Mouse (Mus musculus): ENCODE data around the gene Grk1. TPM values are rescaled to one million over a fixed set of nuclear protein-coding genes. Genes with fewer than 3 reads are reported as not detected.
A peak's percentile ranks its signal among the peaks of the same experiment; 100 is the strongest.

Gene Grk1
- polyA plus RNA-seq (2015; fragmentation: Nextera tagmentation; extraction: Ambion mirVana), result 0.01 TPM in 1 of 2 replicates, not detected in the other

GRCm38 (mm10) chr8:13404666-13405131 lies at the start of gene Grk1:
Gene Grk1, plus strand, starts transcription at chr8:13405081.
- no peak for TF ChIP-seq CTCF (IDR thresholded peaks at IDR 0.05; ENCODE audit: low read depth)
- no peak within 1 kb of the TSS for H3K4me3 ChIP-seq (replicated peaks; ENCODE audit: low read depth, low read length)
- 84% methylated on average over 5 of the region's 5 CpGs for WGBS
- no peaks in the 10 kb centered on the region for H3K9me3 ChIP-seq (replicated peaks; ENCODE audit: low read length)
- no peaks in the 10 kb centered on the region for H3K4me1 ChIP-seq (replicated peaks; ENCODE audit: insufficient read depth, low read length)
- no peaks in the 10 kb centered on the region for H3K36me3 ChIP-seq (ENCODE audit: insufficient read depth, low read length)
- H3K9ac ChIP-seq (ENCODE audit: low read depth, low read length), result no peak within 1 kb of the TSS
- no peak within 1 kb of the TSS for H3K27ac ChIP-seq
- no peak within 1 kb of the TSS for H3K4me2 ChIP-seq (ENCODE audit: low read length)
- ATAC-seq (replicated peaks; ENCODE audit: low FRiP score, low read depth), result no peak
- no peaks in the 10 kb centered on the region for H3K27me3 ChIP-seq (ENCODE audit: insufficient read depth, low read length)
- no peak for DNase-seq (ENCODE audit: low spot score)

DNA sequence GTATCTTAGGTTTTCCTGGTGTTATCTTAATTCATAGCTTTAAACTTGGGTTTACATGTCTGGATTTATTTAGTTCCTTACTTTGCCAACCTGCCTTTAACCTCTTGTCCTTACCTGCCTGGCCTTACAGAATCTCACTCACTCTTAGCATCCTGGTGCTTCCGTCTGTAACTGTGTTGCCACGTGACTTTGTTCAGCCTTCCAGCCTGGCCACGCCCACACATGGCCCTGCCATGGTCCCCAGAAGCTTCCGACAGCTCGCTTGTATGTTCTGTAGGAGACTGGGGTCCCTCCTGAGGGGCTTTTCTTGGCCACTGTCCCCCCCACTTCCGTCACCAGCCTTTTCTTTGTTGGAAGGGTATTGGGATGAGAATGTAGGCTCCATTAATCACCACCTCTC lies 48.7 kb upstream of the Grk1 start:
- Histone ChIP-seq H3K36me3 (ENCODE audit: insufficient read depth, low read length) (peaks cover 66% of the 10 kb centered on the region), H3K27ac (no peak overlapping the region), H3K27me3 (ENCODE audit: insufficient read depth, low read length) (no peaks in the 10 kb centered on the region), H3K9me3 (replicated peaks; ENCODE audit: low read length) (no peaks in the 10 kb centered on the region), H3K4me1 (replicated peaks; ENCODE audit: insufficient read depth, low read length) (no peaks in the 10 kb centered on the region), H3K9ac (ENCODE audit: low read depth, low read length) (no peak overlapping the region), H3K4me2 (ENCODE audit: low read length) (no peak overlapping the region), H3K4me3 (replicated peaks; ENCODE audit: low read depth, low read length) (no peak overlapping the region)
- no peak for TF ChIP-seq CTCF (IDR thresholded peaks at IDR 0.05; ENCODE audit: low read depth)
- ATAC-seq (replicated peaks; ENCODE audit: low FRiP score, low read depth), result no peak
- DNase-seq (ENCODE audit: low spot score), result no peak
- WGBS, result 74% methylated on average over 6 of the region's 6 CpGs

GRCm38 (mm10) chr8:13356681-13357080 lies 48.2 kb upstream of the Grk1 start:
- H3K9me3 ChIP-seq (replicated peaks; ENCODE audit: low read length), result no peaks in the 10 kb centered on the region
- ATAC-seq (replicated peaks; ENCODE audit: low FRiP score, low read depth) (no peak), DNase-seq (ENCODE audit: low spot score) (no peak)
- no peak for TF ChIP-seq CTCF (IDR thresholded peaks at IDR 0.05; ENCODE audit: low read depth)
- H3K4me1 ChIP-seq (replicated peaks; ENCODE audit: insufficient read depth, low read length), result no peaks in the 10 kb centered on the region
- H3K4me2 ChIP-seq (ENCODE audit: low read length), result no peak overlapping the region
- WGBS, result 64% methylated on average over 10 of the region's 10 CpGs
- H3K36me3 ChIP-seq (ENCODE audit: insufficient read depth, low read length), result peaks cover 67% of the 10 kb centered on the region
- no peak overlapping the region for H3K4me3 ChIP-seq (replicated peaks; ENCODE audit: low read depth, low read length)
- no peak overlapping the region for H3K27ac ChIP-seq
- no peak overlapping the region for H3K9ac ChIP-seq (ENCODE audit: low read depth, low read length)
- H3K27me3 ChIP-seq (ENCODE audit: insufficient read depth, low read length), result no peaks in the 10 kb centered on the region

DNA sequence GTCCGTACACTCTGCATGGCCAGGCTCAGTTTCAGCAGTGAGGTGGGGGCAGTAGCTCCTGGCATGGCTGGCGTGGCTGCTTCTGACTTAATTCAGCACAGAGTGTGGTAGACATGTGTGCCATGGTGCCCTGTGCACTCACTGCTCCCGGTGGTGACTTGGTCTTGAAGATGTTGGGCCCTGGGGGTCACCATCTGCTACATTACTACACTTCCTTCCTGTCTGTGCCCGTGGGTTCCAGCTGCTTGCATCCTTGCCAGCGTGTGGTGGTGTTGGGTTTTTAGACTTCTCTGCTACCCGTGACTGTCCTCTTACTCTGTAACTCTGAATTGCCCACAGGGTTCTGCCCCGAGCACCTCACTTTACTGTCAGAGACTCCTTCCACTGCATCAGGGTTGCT lies 44.7 kb upstream of the Grk1 start:
- Histone ChIP-seq H3K36me3 (ENCODE audit: insufficient read depth, low read length) (peaks cover 73% of the 10 kb centered on the region), H3K9me3 (replicated peaks; ENCODE audit: low read length) (no peaks in the 10 kb centered on the region), H3K9ac (ENCODE audit: low read depth, low read length) (no peak overlapping the region), H3K4me1 (replicated peaks; ENCODE audit: insufficient read depth, low read length) (no peaks in the 10 kb centered on the region), H3K4me2 (ENCODE audit: low read length) (no peak overlapping the region), H3K27me3 (ENCODE audit: insufficient read depth, low read length) (no peaks in the 10 kb centered on the region), H3K4me3 (replicated peaks; ENCODE audit: low read depth, low read length) (no peak overlapping the region), H3K27ac (no peak overlapping the region)
- 89% methylated on average over 7 of the region's 7 CpGs for WGBS
- ATAC-seq (replicated peaks; ENCODE audit: low FRiP score, low read depth) (no peak), DNase-seq (ENCODE audit: low spot score) (no peak)
- TF ChIP-seq CTCF (IDR thresholded peaks at IDR 0.05; ENCODE audit: low read depth), result no peak

- no peak overlapping the region for H3K4me3 ChIP-seq (replicated peaks; ENCODE audit: low read depth, low read length)
- no peak overlapping the region for H3K4me2 ChIP-seq (ENCODE audit: low read length)
- H3K27me3 ChIP-seq (ENCODE audit: insufficient read depth, low read length), result no peaks in the 10 kb centered on the region
- peaks cover 83% of the 10 kb centered on the region for H3K36me3 ChIP-seq (ENCODE audit: insufficient read depth, low read length)
- ATAC-seq (replicated peaks; ENCODE audit: low FRiP score, low read depth), result no peak
- WGBS, result 95% methylated on average over 6 of the region's 6 CpGs
- peak; percentile 47 for TF ChIP-seq CTCF (IDR thresholded peaks at IDR 0.05; ENCODE audit: low read depth)
- H3K9me3 ChIP-seq (replicated peaks; ENCODE audit: low read length), result no peaks in the 10 kb centered on the region
- DNase-seq (ENCODE audit: low spot score), result no peak
- no peaks in the 10 kb centered on the region for H3K4me1 ChIP-seq (replicated peaks; ENCODE audit: insufficient read depth, low read length)
- no peak overlapping the region for H3K27ac ChIP-seq
- H3K9ac ChIP-seq (ENCODE audit: low read depth, low read length), result no peak overlapping the region
Measured at GRCm38 (mm10) chr8:13361865-13362264, 43.0 kb upstream of the Grk1 start.

DNA sequence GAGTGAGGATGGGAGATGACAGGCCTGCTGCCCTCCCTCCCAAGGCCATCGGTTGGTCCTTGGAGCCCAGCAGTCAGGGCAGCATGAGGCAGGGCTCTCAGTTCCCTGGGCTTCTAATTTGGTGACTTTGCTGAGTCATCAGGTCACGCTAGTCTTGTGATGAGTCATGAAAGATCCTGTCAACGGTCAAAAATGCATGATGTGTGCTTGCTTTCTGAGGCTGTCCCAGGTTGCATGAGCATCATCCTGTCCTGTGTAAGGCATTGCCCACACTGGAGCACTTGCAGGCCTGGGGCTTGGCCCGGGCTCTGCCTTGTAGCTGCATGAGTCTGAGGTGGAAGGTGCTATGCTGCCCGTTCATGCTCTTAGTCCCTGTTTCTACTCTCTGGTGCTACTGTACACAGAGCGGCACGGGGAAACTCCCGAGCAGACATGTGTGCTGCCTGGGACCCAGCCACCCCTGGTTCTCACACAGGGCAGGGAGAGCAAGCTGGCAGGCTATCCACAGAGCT lies 31.7 kb upstream of the Grk1 start:
- no peak overlapping the region for H3K9ac ChIP-seq (ENCODE audit: low read depth, low read length)
- ATAC-seq (replicated peaks; ENCODE audit: low FRiP score, low read depth) (no peak), DNase-seq (ENCODE audit: low spot score) (no peak)
- H3K36me3 ChIP-seq (ENCODE audit: insufficient read depth, low read length), result peaks cover 71% of the 10 kb centered on the region
- H3K27ac ChIP-seq, result no peak overlapping the region
- no peaks in the 10 kb centered on the region for H3K4me1 ChIP-seq (replicated peaks; ENCODE audit: insufficient read depth, low read length)
- no peaks in the 10 kb centered on the region for H3K9me3 ChIP-seq (replicated peaks; ENCODE audit: low read length)
- no peaks in the 10 kb centered on the region for H3K27me3 ChIP-seq (ENCODE audit: insufficient read depth, low read length)
- no peak overlapping the region for H3K4me3 ChIP-seq (replicated peaks; ENCODE audit: low read depth, low read length)
- no peak for TF ChIP-seq CTCF (IDR thresholded peaks at IDR 0.05; ENCODE audit: low read depth)
- H3K4me2 ChIP-seq (ENCODE audit: low read length), result no peak overlapping the region
- 87% methylated on average over 8 of the region's 8 CpGs for WGBS

DNA sequence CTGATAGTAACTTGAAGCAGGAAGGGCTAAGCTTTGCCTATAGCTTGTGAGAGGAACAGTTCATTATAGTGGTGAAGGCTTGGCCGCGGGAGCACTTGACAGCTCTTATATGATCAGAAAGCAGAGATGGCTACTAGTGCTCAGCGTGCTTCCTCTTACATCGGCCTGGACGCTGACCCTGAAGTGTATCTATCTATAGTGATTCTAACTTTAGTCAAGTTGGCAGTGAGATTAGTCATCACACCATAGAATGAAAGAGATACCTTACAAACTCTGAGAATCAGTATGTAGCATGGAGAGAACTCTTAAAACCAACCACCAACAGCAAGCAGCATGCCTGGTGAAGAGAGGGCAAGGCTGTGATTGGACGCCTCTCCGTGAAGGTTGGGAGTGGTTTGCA lies 23.3 kb upstream of the Grk1 start:
- no peaks in the 10 kb centered on the region for H3K27me3 ChIP-seq (ENCODE audit: insufficient read depth, low read length)
- no peaks in the 10 kb centered on the region for H3K4me1 ChIP-seq (replicated peaks; ENCODE audit: insufficient read depth, low read length)
- 92% methylated on average over 7 of the region's 7 CpGs for WGBS
- no peak overlapping the region for H3K27ac ChIP-seq
- H3K36me3 ChIP-seq (ENCODE audit: insufficient read depth, low read length), result peaks cover 21% of the 10 kb centered on the region; the same call in 1 of the 2 replicates
- DNase-seq (ENCODE audit: low spot score), result no peak
- no peak for TF ChIP-seq CTCF (IDR thresholded peaks at IDR 0.05; ENCODE audit: low read depth)
- H3K9me3 ChIP-seq (replicated peaks; ENCODE audit: low read length), result no peaks in the 10 kb centered on the region
- no peak overlapping the region for H3K4me2 ChIP-seq (ENCODE audit: low read length)
- no peak overlapping the region for H3K9ac ChIP-seq (ENCODE audit: low read depth, low read length)
- no peak for ATAC-seq (replicated peaks; ENCODE audit: low FRiP score, low read depth)
- H3K4me3 ChIP-seq (replicated peaks; ENCODE audit: low read depth, low read length), result no peak overlapping the region

Data from kidney, postnatal 0 days (tissue).